Mouse (Mus musculus): Measurements from ENCODE around the gene Vegfb. TPM values are rescaled to one million over a fixed set of nuclear protein-coding genes. Genes with fewer than 3 reads are reported as not detected.
A peak's percentile ranks its signal among the peaks of the same experiment; 100 is the strongest.

The Vegfb gene
- polyA plus RNA-seq, 1 experiment from 2014 or later: 38.5 TPM

GRCm38 (mm10) chr19:6985300-6985699, 2.2 kb downstream of the Vegfb start:
- peaks cover 23% of the 10 kb centered on the region; the same call in 1 of the 2 replicates for H3K36me3 ChIP-seq (ENCODE audit: control insufficient read depth, insufficient read depth, low read length)
- H3K4me3 ChIP-seq (ENCODE audit: low read depth, low read length): no peak overlapping the region
- peaks cover 20% of the 10 kb centered on the region for H3K4me1 ChIP-seq (ENCODE audit: control insufficient read depth, insufficient read depth, low read length)
- no peaks in the 10 kb centered on the region for H3K27me3 ChIP-seq (ENCODE audit: control insufficient read depth, insufficient read depth, low read length)
- no peak overlapping the region for H3K9ac ChIP-seq (replicated peaks; ENCODE audit: low read depth, low read length)
- H3K4me2 ChIP-seq (replicated peaks; ENCODE audit: low read depth, low read length): no peak overlapping the region
- ATAC-seq (ENCODE audit: insufficient number of reproducible peaks, insufficient read depth, low FRiP score, low read depth): no peak
- WGBS: 87% methylated on average over 19 of the region's 19 CpGs
- H3K9me3 ChIP-seq (ENCODE audit: control insufficient read depth, low read depth, low read length): no peaks in the 10 kb centered on the region
- no peak overlapping the region for H3K27ac ChIP-seq (ENCODE audit: low read length)

- H3K4me3 ChIP-seq (ENCODE audit: low read depth, low read length): no peak overlapping the region
- no peak overlapping the region for H3K4me2 ChIP-seq (replicated peaks; ENCODE audit: low read depth, low read length)
- H3K4me1 ChIP-seq (ENCODE audit: control insufficient read depth, insufficient read depth, low read length): peaks cover 28% of the 10 kb centered on the region
- no peak for ATAC-seq (ENCODE audit: insufficient number of reproducible peaks, insufficient read depth, low FRiP score, low read depth)
- no peak overlapping the region for H3K27ac ChIP-seq (ENCODE audit: low read length)
- H3K27me3 ChIP-seq (ENCODE audit: control insufficient read depth, insufficient read depth, low read length): no peaks in the 10 kb centered on the region
- H3K9me3 ChIP-seq (ENCODE audit: control insufficient read depth, low read depth, low read length): no peaks in the 10 kb centered on the region
- no peak overlapping the region for H3K9ac ChIP-seq (replicated peaks; ENCODE audit: low read depth, low read length)
- WGBS: 94% methylated on average over 5 of the region's 5 CpGs
- H3K36me3 ChIP-seq (ENCODE audit: control insufficient read depth, insufficient read depth, low read length): peaks cover 23% of the 10 kb centered on the region; the same call in 1 of the 2 replicates
Observed at GRCm38 (mm10) chr19:6983621-6984020, 3.8 kb downstream of the Vegfb start.

DNA sequence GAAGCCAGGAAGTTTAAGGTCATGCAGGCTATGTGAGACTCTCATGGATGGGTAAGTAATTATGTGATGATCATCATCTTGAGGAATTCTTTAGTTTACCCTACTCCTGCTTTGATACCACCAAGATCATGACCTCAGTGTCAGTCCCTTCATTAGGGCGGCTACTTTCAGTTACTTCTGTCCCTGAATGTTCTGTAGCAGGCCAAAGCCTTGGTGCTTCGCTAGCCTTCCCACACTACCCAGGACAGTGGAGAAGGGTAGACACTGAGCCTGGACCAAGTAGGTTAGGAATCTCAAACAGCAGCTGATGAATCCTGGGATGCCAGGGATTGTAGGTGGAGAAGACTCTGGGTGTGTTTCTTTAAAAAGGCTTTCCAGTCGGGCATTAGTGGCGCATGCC, 6.0 kb downstream of the Vegfb start:
- no peak for ATAC-seq (ENCODE audit: insufficient number of reproducible peaks, insufficient read depth, low FRiP score, low read depth)
- no peak overlapping the region for H3K27ac ChIP-seq (ENCODE audit: low read length)
- peaks cover 36% of the 10 kb centered on the region for H3K36me3 ChIP-seq (ENCODE audit: control insufficient read depth, insufficient read depth, low read length)
- peaks cover 26% of the 10 kb centered on the region for H3K4me1 ChIP-seq (ENCODE audit: control insufficient read depth, insufficient read depth, low read length)
- 89% methylated on average over 4 of the region's 4 CpGs for WGBS
- peak overlapping the region; percentile 76; the same call in 1 of the 2 replicates for H3K4me2 ChIP-seq (replicated peaks; ENCODE audit: low read depth, low read length)
- no peak overlapping the region for H3K9ac ChIP-seq (replicated peaks; ENCODE audit: low read depth, low read length)
- no peaks in the 10 kb centered on the region for H3K9me3 ChIP-seq (ENCODE audit: control insufficient read depth, low read depth, low read length)
- no peaks in the 10 kb centered on the region for H3K27me3 ChIP-seq (ENCODE audit: control insufficient read depth, insufficient read depth, low read length)
- H3K4me3 ChIP-seq (ENCODE audit: low read depth, low read length): 0 out of 2 replicates have a peak overlapping the region, but pooled peaks have one; percentile 67

DNA sequence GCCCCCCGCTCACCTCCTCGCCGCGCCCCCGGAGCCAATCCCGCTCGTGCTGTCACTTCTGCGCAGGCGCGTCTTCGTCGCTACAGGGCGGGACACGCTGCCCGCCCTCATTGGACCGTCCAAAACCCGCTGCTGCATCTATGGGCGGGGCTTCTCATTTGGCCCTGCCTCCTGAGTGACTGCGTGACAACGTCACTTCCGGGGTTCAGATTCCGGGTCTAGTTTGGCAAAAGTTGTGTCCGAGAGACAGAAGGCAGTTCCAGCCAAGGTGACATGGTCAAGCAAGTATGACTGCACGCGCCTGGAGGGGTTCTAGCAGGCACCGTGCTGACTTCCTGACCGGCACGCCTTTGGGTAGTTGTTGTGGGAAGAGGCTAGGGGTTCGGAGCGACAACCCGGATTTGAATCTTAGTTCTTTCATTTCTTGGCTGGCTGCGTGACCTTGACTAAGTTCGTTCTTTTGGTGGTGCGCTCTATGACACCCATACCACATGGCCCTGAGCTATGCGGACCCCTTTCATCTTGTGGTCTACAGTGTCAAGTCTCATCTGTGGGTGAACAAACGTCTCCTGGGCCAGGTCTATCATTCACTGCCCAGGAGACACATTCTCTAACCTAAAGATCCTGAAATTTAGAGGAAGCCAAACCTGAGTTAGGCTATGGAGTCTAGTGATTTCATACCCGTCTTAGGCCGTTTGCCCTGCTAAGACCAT, 6.9 kb downstream of the Vegfb start, which contains the start of gene Fkbp2:
Gene Fkbp2, minus strand, starts transcription at position 121 of the 713 bp plus-strand sequence.
- H3K27me3 ChIP-seq (ENCODE audit: control insufficient read depth, insufficient read depth, low read length): no peaks in the 10 kb centered on the region
- no peaks in the 10 kb centered on the region for H3K9me3 ChIP-seq (ENCODE audit: control insufficient read depth, low read depth, low read length)
- peak within 1 kb of the TSS; percentile 67 for H3K4me3 ChIP-seq (ENCODE audit: low read depth, low read length)
- peaks cover 30% of the 10 kb centered on the region for H3K4me1 ChIP-seq (ENCODE audit: control insufficient read depth, insufficient read depth, low read length)
- peak within 1 kb of the TSS; percentile 82 for H3K27ac ChIP-seq (ENCODE audit: low read length)
- ATAC-seq (ENCODE audit: insufficient number of reproducible peaks, insufficient read depth, low FRiP score, low read depth): peak; percentile 88
- peak within 1 kb of the TSS; percentile 76 for H3K4me2 ChIP-seq (replicated peaks; ENCODE audit: low read depth, low read length)
- 2% methylated on average over 38 of the region's 38 CpGs for WGBS
- peaks cover 36% of the 10 kb centered on the region for H3K36me3 ChIP-seq (ENCODE audit: control insufficient read depth, insufficient read depth, low read length)
- peak within 1 kb of the TSS; percentile 60 for H3K9ac ChIP-seq (replicated peaks; ENCODE audit: low read depth, low read length)

GRCm38 (mm10) chr19:6979486-6980380, 7.7 kb downstream of the Vegfb start:
- ATAC-seq (ENCODE audit: insufficient number of reproducible peaks, insufficient read depth, low FRiP score, low read depth): peak; percentile 89
- peaks cover 30% of the 10 kb centered on the region for H3K4me1 ChIP-seq (ENCODE audit: control insufficient read depth, insufficient read depth, low read length)
- H3K36me3 ChIP-seq (ENCODE audit: control insufficient read depth, insufficient read depth, low read length): peaks cover 28% of the 10 kb centered on the region

DNA sequence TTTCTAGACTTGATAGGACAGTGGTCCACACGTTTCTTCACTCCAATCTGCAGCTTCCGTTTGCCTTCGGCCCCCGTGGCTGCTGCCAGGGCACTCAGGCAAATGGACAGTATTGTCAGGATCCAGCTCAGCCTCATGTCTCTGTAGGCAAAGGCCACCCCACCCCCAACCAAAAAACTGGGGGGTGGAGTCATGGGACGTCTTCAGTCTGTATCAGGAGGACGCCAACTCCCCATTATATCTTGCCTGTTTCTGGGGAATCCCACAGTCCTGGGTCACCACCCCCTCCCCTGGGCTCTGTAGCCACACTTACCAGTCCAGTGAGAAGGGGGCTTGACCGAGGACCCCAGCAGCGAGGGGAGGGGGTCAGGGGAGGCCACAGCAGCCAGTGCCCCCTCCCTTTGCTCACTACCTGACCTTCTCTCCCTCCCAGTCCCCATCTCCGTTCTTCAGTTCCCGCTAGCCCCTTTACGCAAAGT, 8.4 kb downstream of the Vegfb start:
- Histone ChIP-seq H3K27me3 (ENCODE audit: control insufficient read depth, insufficient read depth, low read length) (no peaks in the 10 kb centered on the region), H3K9ac (replicated peaks; ENCODE audit: low read depth, low read length) (peak overlapping the region; percentile 60), H3K9me3 (ENCODE audit: control insufficient read depth, low read depth, low read length) (no peaks in the 10 kb centered on the region), H3K27ac (ENCODE audit: low read length) (peak overlapping the region; percentile 66), H3K4me1 (ENCODE audit: control insufficient read depth, insufficient read depth, low read length) (peaks cover 30% of the 10 kb centered on the region), H3K4me2 (replicated peaks; ENCODE audit: low read depth, low read length) (peak overlapping the region; percentile 76), H3K36me3 (ENCODE audit: control insufficient read depth, insufficient read depth, low read length) (peaks cover 27% of the 10 kb centered on the region), H3K4me3 (ENCODE audit: low read depth, low read length) (peak overlapping the region; percentile 67)
- WGBS: 8% methylated on average over 11 of the region's 11 CpGs
- ATAC-seq (ENCODE audit: insufficient number of reproducible peaks, insufficient read depth, low FRiP score, low read depth): no peak

More at GRCm38 (mm10) chr19:6979486-6980380, 7.7 kb downstream of the Vegfb start:
- H3K9ac ChIP-seq (replicated peaks; ENCODE audit: low read depth, low read length): peak overlapping the region; percentile 60
- no peaks in the 10 kb centered on the region for H3K27me3 ChIP-seq (ENCODE audit: control insufficient read depth, insufficient read depth, low read length)
- H3K27ac ChIP-seq (ENCODE audit: low read length): peak overlapping the region; percentile 82
- H3K4me3 ChIP-seq (ENCODE audit: low read depth, low read length): peak overlapping the region; percentile 67
- H3K9me3 ChIP-seq (ENCODE audit: control insufficient read depth, low read depth, low read length): no peaks in the 10 kb centered on the region
- H3K4me2 ChIP-seq (replicated peaks; ENCODE audit: low read depth, low read length): peak overlapping the region; percentile 76
- WGBS: under 1% methylated on average over 58 of the region's 59 CpGs

DNA sequence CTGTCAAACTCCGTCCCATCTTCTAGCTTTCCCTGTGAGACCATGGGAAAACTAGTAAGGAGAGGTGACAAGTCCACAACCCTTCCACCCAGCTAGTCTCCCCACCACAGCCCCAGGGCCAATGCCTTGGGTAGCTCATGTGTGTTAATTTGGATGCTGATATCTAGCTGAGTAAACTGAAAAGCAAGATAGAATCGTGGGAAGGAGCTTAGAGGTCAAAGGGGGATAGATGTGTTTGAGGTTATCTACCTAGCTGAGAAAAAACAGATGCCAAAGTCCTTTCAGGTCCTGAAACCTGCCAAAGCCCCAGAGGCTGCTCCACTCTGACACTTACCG, 8.8 kb downstream of the Vegfb start:
- Histone ChIP-seq H3K9me3 (ENCODE audit: control insufficient read depth, low read depth, low read length) (no peaks in the 10 kb centered on the region), H3K27ac (ENCODE audit: low read length) (peak overlapping the region; percentile 41), H3K9ac (replicated peaks; ENCODE audit: low read depth, low read length) (peak overlapping the region; percentile 60; the same call in 1 of the 2 replicates), H3K27me3 (ENCODE audit: control insufficient read depth, insufficient read depth, low read length) (no peaks in the 10 kb centered on the region), H3K36me3 (ENCODE audit: control insufficient read depth, insufficient read depth, low read length) (peaks cover 23% of the 10 kb centered on the region), H3K4me2 (replicated peaks; ENCODE audit: low read depth, low read length) (peak overlapping the region; percentile 76), H3K4me1 (ENCODE audit: control insufficient read depth, insufficient read depth, low read length) (peaks cover 34% of the 10 kb centered on the region), H3K4me3 (ENCODE audit: low read depth, low read length) (peak overlapping the region; percentile 67)
- ATAC-seq (ENCODE audit: insufficient number of reproducible peaks, insufficient read depth, low FRiP score, low read depth): no peak
- WGBS: 29% methylated on average over 3 of the region's 3 CpGs

Data from stomach, embryonic 14.5 days (tissue).